Mouse (Mus musculus) intestine, embryonic 14.5 days (tissue): ENCODE results near the gene Mertk. TPM values are rescaled to one million over a fixed set of nuclear protein-coding genes. Genes with fewer than 3 reads are reported as not detected.

ENCODE experiments used
- ATAC-seq: fragments of 200-750 bp; cut with Nextera tagmentation; replicated peaks from 2 replicates; pipeline ENCODE4 v1.8.0; 2017; ENCODE audit warnings: low read depth, moderate number of reproducible peaks, moderate TSS enrichment, moderate library complexity; ENCODE audit not compliant: low FRiP score, low TSS enrichment
- DNase-seq: peaks from one replicate; pipeline ENCODE4 v3.0.0-alpha.2; 2018; ENCODE audit warnings: low spot score
- H3K27ac ChIP-seq: fragments of 300-500 bp; sonication (generic); 2 replicates; pipeline ENCODE4 v1.5.1; 2014; ENCODE audit warnings: low read depth, mild to moderate bottlenecking, control low read depth
- H3K27me3 ChIP-seq: fragments of 300-500 bp; sonication (generic); replicated peaks from 2 replicates; pipeline ENCODE4 v1.6.1; 2014; ENCODE audit warnings: low read length, control low read depth; ENCODE audit not compliant: control insufficient read depth, insufficient read depth
- H3K36me3 ChIP-seq: fragments of 300-500 bp; sonication (generic); 2 replicates; pipeline ENCODE4 v1.6.1; 2014; ENCODE audit warnings: low read length, control low read depth; ENCODE audit not compliant: control insufficient read depth, insufficient read depth
- H3K4me1 ChIP-seq: fragments of 300-500 bp; sonication (generic); replicated peaks from 2 replicates; pipeline ENCODE4 v1.6.1; 2014; ENCODE audit warnings: low read length, control low read depth, mixed read lengths; ENCODE audit not compliant: control insufficient read depth, insufficient read depth
- H3K4me2 ChIP-seq: fragments of 300-500 bp; sonication (generic); 2 replicates; pipeline ENCODE4 v1.6.1; 2014; ENCODE audit warnings: low read length
- H3K4me3 ChIP-seq: fragments of 300-500 bp; sonication (generic); 2 replicates; pipeline ENCODE4 v1.5.1; 2014; ENCODE audit warnings: low read depth, low read length, control low read depth, mixed read lengths
- H3K9ac ChIP-seq: fragments of 300-500 bp; sonication (generic); 2 replicates; pipeline ENCODE4 v1.6.1; 2014; ENCODE audit warnings: mild to moderate bottlenecking, low read length
- H3K9me3 ChIP-seq: fragments of 300-500 bp; sonication (generic); 2 replicates; pipeline ENCODE4 v1.6.1; 2016; ENCODE audit warnings: low read length, control low read depth; ENCODE audit not compliant: control insufficient read depth
- WGBS: fragments of 180-500 bp; shearing (Covaris S2); extraction: QIAGEN DNeasy Blood & Tissue Kit; methylation state at CpG from one replicate; pipeline ENCODE4 v1.1.7; 2014; 5-methylcytosine and 5-hydroxymethylcytosine counted together
- polyA plus RNA-seq: library from polyadenylated mRNA; unstranded; fragments of >200 nt; fragmentation: Nextera tagmentation; extraction: Ambion mirVana; gene quantifications from 2 replicates; pipeline ENCODE4 v1.2.1, GENCODE M21; 2014

Mertk gene
- polyA plus RNA-seq, 1 experiment from 2014 or later: 7.0 TPM

DNA sequence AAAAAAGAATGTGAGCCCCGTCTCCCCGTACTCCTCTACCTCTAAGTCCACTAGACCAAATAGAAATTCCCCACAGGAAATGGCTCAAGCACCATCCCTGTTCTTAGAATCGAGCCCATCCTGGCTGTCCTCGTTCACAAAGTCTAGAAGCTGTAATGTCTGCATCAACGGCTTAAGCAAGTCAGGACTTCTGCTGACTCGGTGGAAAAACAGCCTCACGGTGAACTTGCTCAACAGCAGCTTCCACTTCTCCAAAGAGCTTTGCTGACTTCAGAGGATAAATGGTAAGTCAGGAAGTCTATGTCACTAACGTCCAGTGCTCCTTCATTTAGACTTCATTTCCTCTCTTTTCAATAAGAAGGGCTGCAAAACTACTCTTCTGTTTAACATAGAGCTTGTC is 107.8 kb downstream of the Mertk start:
- Histone ChIP-seq H3K36me3 (peaks cover 3% of the 10 kb centered on the region), H3K9me3 (no peaks in the 10 kb centered on the region), H3K9ac (no peak overlapping the region), H3K27ac (no peak overlapping the region), H3K4me1 (no peaks in the 10 kb centered on the region), H3K4me2 (no peak overlapping the region), H3K27me3 (no peaks in the 10 kb centered on the region), H3K4me3 (no peak overlapping the region)
- no peak for ATAC-seq
- 67% methylated on average over 8 of the region's 8 CpGs for WGBS
- DNase-seq: no peak

DNA sequence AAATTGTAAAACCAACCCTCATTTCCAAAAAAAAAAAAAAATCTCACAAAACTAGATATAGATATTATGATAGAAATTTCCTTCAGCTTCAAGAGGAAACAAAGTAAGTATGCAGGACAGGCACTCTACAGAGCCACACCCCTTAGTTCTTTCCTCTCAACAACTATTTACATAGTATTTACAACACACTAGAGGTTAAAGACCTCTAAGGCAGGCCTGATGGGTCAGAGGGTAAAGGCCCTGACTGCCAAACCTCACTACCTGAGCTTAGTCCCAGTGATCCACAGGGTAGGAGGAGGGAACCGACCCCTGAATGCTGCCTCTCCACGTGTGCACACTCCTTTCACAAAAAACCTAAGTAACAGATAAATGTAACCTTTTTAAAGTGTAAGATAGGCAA is 114.0 kb downstream of the Mertk start:
- ATAC-seq: no peak
- WGBS: 27% methylated on average over 2 of the region's 2 CpGs
- H3K27me3 ChIP-seq: no peaks in the 10 kb centered on the region

DNA sequence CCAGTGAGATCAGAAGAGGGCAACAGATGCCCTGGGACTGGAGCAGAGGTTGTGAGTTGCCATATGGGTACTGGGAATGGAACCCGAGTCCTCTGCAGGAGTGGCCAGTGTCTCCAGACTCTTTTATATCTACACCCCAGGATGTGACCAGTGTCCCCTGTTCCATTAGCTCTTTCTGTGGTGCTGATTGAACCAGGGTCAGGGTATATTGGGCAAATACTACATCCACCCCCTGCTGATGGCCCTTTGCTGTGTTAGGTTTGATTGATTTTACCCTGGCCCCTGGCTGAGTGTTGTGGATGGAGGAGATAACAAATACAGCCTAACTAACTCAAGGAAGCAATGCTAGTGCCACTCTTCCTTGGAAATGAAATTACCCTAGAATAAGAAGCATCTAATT is 117.6 kb downstream of the Mertk start:
- ATAC-seq (no peak), DNase-seq (no peak)
- Histone ChIP-seq H3K9ac (no peak overlapping the region), H3K4me3 (no peak overlapping the region), H3K4me2 (no peak overlapping the region), H3K27me3 (no peaks in the 10 kb centered on the region), H3K9me3 (no peaks in the 10 kb centered on the region), H3K27ac (no peak overlapping the region), H3K4me1 (peaks cover 12% of the 10 kb centered on the region), H3K36me3 (no peaks in the 10 kb centered on the region)
- 95% methylated on average over 1 of the region's 1 CpGs for WGBS

More for the DNA sequence above, 114.0 kb downstream of the Mertk start:
- DNase-seq: no peak
- Histone ChIP-seq H3K36me3 (no peaks in the 10 kb centered on the region), H3K4me1 (peaks cover 3% of the 10 kb centered on the region), H3K27ac (no peak overlapping the region), H3K4me3 (no peak overlapping the region), H3K4me2 (no peak overlapping the region), H3K9ac (no peak overlapping the region), H3K9me3 (no peaks in the 10 kb centered on the region)

DNA sequence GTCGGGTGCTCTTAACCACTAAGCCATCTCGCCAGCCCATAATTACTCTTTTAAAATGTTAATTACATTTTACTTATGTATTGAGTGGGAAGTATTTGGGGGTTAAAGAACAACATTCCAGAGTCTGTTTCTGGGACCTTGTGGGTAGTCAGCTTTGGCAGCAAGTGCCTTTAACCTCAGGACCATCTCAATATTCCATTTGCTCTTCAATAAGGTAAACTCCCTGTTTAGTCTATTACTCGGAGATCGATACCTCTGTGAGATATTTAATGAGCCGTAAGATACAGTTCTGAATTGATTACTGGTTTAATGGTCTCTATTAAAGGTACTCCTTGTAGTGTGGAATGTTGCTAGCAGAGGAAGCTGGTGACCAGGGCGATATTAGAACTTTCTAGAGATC is 118.2 kb downstream of the Mertk start:
- peak overlapping the region; percentile 59 for H3K4me2 ChIP-seq
- no peaks in the 10 kb centered on the region for H3K27me3 ChIP-seq
- H3K4me1 ChIP-seq: peaks cover 12% of the 10 kb centered on the region
- peak overlapping the region; percentile 80 for H3K4me3 ChIP-seq
- DNase-seq: peak; percentile 32
- H3K9me3 ChIP-seq: no peaks in the 10 kb centered on the region
- 0 out of 2 replicates have a peak overlapping the region, but pooled peaks have one; percentile 1 for H3K9ac ChIP-seq
- no peak overlapping the region for H3K27ac ChIP-seq
- H3K36me3 ChIP-seq: no peaks in the 10 kb centered on the region
- WGBS: 40% methylated on average over 6 of the region's 6 CpGs
- no peak for ATAC-seq

DNA sequence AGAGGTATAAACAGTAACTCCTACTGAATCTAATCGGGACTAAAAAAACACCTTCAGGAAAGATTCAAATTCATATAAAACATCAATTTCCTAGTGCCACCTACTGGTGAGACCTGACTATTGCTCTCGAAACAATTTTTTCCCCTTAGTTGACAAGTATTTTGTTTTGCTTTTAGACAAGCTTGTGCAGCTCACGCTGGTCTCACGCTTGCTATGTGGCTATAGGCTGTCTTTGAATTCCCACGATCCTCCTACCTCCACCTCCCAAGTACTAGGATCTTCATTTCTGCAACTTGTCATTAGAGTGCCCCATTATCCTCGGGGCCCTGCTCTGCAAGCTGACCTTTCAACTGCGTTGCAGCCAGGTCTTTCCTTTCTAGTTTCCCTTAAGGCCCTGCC is 118.6 kb downstream of the Mertk start:
- Histone ChIP-seq H3K4me2 (peak overlapping the region; percentile 59), H3K27me3 (no peaks in the 10 kb centered on the region), H3K4me3 (peak overlapping the region; percentile 80), H3K9me3 (no peaks in the 10 kb centered on the region), H3K27ac (peak overlapping the region; percentile 92; the same call in 1 of the 2 replicates), H3K36me3 (no peaks in the 10 kb centered on the region), H3K9ac (peak overlapping the region; percentile 34; the same call in 1 of the 2 replicates), H3K4me1 (peaks cover 12% of the 10 kb centered on the region)
- under 1% methylated on average over 7 of the region's 7 CpGs for WGBS
- ATAC-seq (peak; percentile 56), DNase-seq (peak; percentile 92)

DNA sequence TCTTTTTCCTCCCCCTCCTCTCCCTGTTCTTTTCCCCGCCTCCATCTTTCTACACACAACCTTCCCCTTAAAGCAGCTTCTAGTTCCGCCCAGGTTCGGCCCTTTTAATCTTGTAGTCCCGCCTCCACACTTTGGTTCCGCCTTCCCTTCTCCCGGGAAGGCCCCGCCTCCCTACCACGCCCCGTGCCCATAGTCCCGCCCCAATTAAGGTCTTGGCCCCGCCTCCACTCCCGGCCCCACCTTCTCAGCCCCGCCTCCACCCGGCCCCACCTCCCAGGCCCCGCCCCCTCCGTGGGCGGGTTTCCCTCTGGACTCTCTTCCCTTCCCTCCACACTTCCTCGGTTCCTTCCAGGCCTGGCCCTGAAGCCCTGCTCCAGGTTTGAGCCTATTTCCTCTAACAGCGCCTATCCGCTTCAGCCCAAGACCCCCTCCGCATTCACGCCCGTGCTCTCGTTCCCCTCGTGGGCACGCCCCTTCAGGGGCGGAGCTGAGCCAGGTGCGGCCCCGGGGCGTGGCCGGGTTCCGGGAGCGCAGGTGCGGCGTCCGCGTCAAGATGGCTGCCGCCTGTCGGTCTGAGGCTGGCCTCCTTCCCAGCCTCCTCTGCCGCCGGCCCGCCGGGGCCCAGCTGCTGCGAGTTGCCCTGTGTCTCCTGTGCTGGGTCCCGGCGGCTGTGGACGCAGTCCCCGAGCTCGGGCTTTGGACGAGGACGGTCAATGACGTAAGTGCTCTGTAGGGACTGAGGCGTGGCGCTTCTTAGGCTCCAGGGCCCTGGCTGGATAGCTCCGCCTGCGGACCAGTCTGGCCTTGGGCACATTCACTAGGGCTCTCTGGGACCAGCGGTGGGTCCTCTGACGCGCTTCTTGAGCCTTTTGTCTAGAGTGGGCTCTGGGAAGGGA is 119.3 kb downstream of the Mertk start, which contains the start of gene Tmem87b:
Tmem87b (plus strand) TSS at position 333 of the 896 bp plus-strand sequence.
- Histone ChIP-seq H3K4me2 (peak within 1 kb of the TSS; percentile 62), H3K27me3 (no peaks in the 10 kb centered on the region), H3K36me3 (no peaks in the 10 kb centered on the region), H3K27ac (peak within 1 kb of the TSS; percentile 92), H3K9me3 (no peaks in the 10 kb centered on the region), H3K4me3 (peak within 1 kb of the TSS; percentile 80), H3K4me1 (peaks cover 12% of the 10 kb centered on the region), H3K9ac (peak within 1 kb of the TSS; percentile 72)
- ATAC-seq: peak; percentile 91
- peak; percentile 100 for DNase-seq
- under 1% methylated on average over 59 of the region's 59 CpGs for WGBS

DNA sequence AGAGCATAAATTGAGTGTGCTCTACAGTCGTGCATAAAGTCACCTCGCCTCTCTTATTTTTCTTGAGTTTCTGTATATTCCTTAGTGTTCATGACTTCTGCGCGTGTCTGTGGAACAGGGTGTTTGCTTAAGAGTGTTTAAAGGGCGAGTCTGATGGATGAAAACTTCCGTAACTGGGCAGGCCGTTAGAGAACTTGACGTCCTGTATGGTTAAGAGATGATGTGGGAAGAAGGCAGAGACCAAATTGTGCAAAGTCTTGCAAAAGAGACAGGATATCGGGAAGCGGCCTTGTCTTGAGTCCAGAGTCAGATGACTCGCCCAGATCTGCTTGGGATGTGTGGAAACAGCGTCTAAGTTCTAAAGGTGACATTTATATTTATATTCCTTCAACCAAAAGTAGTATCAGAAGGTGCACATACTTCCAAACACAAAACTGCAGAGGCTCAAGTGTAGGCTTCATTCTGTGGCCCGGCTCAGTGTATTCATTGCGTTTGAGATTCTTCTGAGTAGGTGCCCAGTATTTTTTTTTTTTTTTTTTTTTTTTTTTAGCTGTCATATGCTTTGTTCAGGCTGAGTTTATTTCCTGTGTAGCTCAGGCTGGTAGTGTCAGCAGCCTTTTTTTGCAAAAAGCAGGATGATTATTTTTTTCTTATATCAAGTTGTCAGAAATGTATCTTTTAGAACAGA is 120.3 kb downstream of the Mertk start:
- H3K27ac ChIP-seq: peak overlapping the region; percentile 92
- no peak for DNase-seq
- H3K9me3 ChIP-seq: no peaks in the 10 kb centered on the region
- H3K9ac ChIP-seq: peak overlapping the region; percentile 72
- peaks cover 12% of the 10 kb centered on the region for H3K4me1 ChIP-seq
- H3K27me3 ChIP-seq: no peaks in the 10 kb centered on the region
- no peaks in the 10 kb centered on the region for H3K36me3 ChIP-seq
- no peak for ATAC-seq
- peak overlapping the region; percentile 80 for H3K4me3 ChIP-seq
- peak overlapping the region; percentile 62 for H3K4me2 ChIP-seq
- 13% methylated on average over 14 of the region's 14 CpGs for WGBS

DNA sequence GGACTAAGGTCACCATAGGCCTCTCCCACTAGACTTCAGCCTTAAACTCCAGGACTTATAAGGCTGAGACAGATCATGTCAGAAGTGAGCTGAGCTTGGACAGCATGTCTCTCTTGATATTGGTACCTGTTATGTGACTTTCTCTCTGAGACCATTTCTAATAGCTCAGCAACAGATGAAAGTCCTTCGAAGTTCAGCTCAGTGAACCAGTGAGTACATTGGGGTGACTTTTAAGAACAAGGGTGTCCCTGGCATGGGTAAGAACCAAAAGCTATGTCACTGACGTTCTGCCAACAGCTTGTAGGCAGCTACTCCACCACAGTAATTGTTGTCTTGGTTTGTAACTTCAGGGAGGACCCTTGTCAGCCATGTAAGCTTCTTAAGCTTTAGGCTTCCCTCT is 121.9 kb downstream of the Mertk start:
- Histone ChIP-seq H3K36me3 (peaks cover 8% of the 10 kb centered on the region; the same call in 1 of the 2 replicates), H3K9me3 (no peaks in the 10 kb centered on the region), H3K27ac (no peak overlapping the region), H3K4me2 (no peak overlapping the region), H3K27me3 (no peaks in the 10 kb centered on the region), H3K4me3 (no peak overlapping the region), H3K4me1 (peaks cover 12% of the 10 kb centered on the region), H3K9ac (no peak overlapping the region)
- ATAC-seq (no peak), DNase-seq (peak; percentile 33)
- 73% methylated on average over 2 of the region's 2 CpGs for WGBS
